Mouse (Mus musculus): ENCODE measurements around the gene Myo1e. TPM values are rescaled to one million over a fixed set of nuclear protein-coding genes. Genes with fewer than 3 reads are reported as not detected.

Gene Myo1e
- polyA plus RNA-seq (2014; fragmentation: Nextera tagmentation; extraction: Ambion mirVana), result 10.5 and 11.1 TPM in 2 replicates

GRCm38 (mm10) chr9:70207151-70207831 lies at the start of gene Myo1e:
TSS of gene Myo1e (plus strand) at chr9:70207350.
- Histone ChIP-seq H3K9me3 (ENCODE audit: control insufficient read depth, low read length) (no peaks in the 10 kb centered on the region), H3K9ac (ENCODE audit: low read length) (peak within 1 kb of the TSS; percentile 63), H3K36me3 (ENCODE audit: control insufficient read depth, insufficient read depth, low read length) (no peaks in the 10 kb centered on the region), H3K4me1 (replicated peaks; ENCODE audit: control insufficient read depth, insufficient read depth, low read length) (peaks cover 4% of the 10 kb centered on the region; the same call in 1 of the 2 replicates), H3K27me3 (ENCODE audit: control insufficient read depth, insufficient read depth, low read length) (peaks cover 2% of the 10 kb centered on the region; the same call in 1 of the 2 replicates), H3K27ac (ENCODE audit: low read depth, low read length) (no peak within 1 kb of the TSS), H3K4me3 (ENCODE audit: low read depth, low read length) (peak within 1 kb of the TSS; percentile 63), H3K4me2 (ENCODE audit: low read depth, low read length, severe bottlenecking) (peak within 1 kb of the TSS; percentile 97)
- DNase-seq (ENCODE audit: low spot score), result peak; percentile 87
- peak; percentile 95 for ATAC-seq (replicated peaks; ENCODE audit: low FRiP score)
- under 1% methylated on average over 43 of the region's 43 CpGs for WGBS

- H3K27ac ChIP-seq (ENCODE audit: low read depth, low read length), result no peak overlapping the region
- H3K4me2 ChIP-seq (ENCODE audit: low read depth, low read length, severe bottlenecking), result no peak overlapping the region
- DNase-seq (ENCODE audit: low spot score) (no peak), ATAC-seq (replicated peaks; ENCODE audit: low FRiP score) (no peak)
- no peaks in the 10 kb centered on the region for H3K27me3 ChIP-seq (ENCODE audit: control insufficient read depth, insufficient read depth, low read length)
- no peaks in the 10 kb centered on the region for H3K4me1 ChIP-seq (replicated peaks; ENCODE audit: control insufficient read depth, insufficient read depth, low read length)
- whole genome bisulfite sequencing, result 81% methylated on average over 10 of the region's 10 CpGs
- H3K4me3 ChIP-seq (ENCODE audit: low read depth, low read length), result no peak overlapping the region
- H3K36me3 ChIP-seq (ENCODE audit: control insufficient read depth, insufficient read depth, low read length), result no peaks in the 10 kb centered on the region
- H3K9ac ChIP-seq (ENCODE audit: low read length), result no peak overlapping the region
- H3K9me3 ChIP-seq (ENCODE audit: control insufficient read depth, low read length), result no peaks in the 10 kb centered on the region
Measured at GRCm38 (mm10) chr9:70160071-70160470, 47.1 kb upstream of the Myo1e start.

GRCm38 (mm10) chr9:70168973-70169372 lies 38.2 kb upstream of the Myo1e start:
- 83% methylated on average over 7 of the region's 7 CpGs for WGBS
- H3K36me3 ChIP-seq (ENCODE audit: control insufficient read depth, insufficient read depth, low read length), result no peaks in the 10 kb centered on the region
- no peak for ATAC-seq (replicated peaks; ENCODE audit: low FRiP score)
- no peak overlapping the region for H3K9ac ChIP-seq (ENCODE audit: low read length)
- no peak for DNase-seq (ENCODE audit: low spot score)
- H3K27ac ChIP-seq (ENCODE audit: low read depth, low read length), result no peak overlapping the region
- peaks cover under 1% of the 10 kb centered on the region; the same call in 1 of the 2 replicates for H3K4me1 ChIP-seq (replicated peaks; ENCODE audit: control insufficient read depth, insufficient read depth, low read length)
- no peaks in the 10 kb centered on the region; the same call in 1 of the 2 replicates for H3K9me3 ChIP-seq (ENCODE audit: control insufficient read depth, low read length)
- H3K4me2 ChIP-seq (ENCODE audit: low read depth, low read length, severe bottlenecking), result no peak overlapping the region
- no peaks in the 10 kb centered on the region for H3K27me3 ChIP-seq (ENCODE audit: control insufficient read depth, insufficient read depth, low read length)
- no peak overlapping the region for H3K4me3 ChIP-seq (ENCODE audit: low read depth, low read length)

GRCm38 (mm10) chr9:70174291-70174848 lies 32.8 kb upstream of the Myo1e start:
- no peaks in the 10 kb centered on the region for H3K36me3 ChIP-seq (ENCODE audit: control insufficient read depth, insufficient read depth, low read length)
- H3K9ac ChIP-seq (ENCODE audit: low read length), result peak overlapping the region; percentile 32
- DNase-seq (ENCODE audit: low spot score) (peak; percentile 52), ATAC-seq (replicated peaks; ENCODE audit: low FRiP score) (no peak)
- H3K4me3 ChIP-seq (ENCODE audit: low read depth, low read length), result no peak overlapping the region
- no peak overlapping the region for H3K4me2 ChIP-seq (ENCODE audit: low read depth, low read length, severe bottlenecking)
- H3K4me1 ChIP-seq (replicated peaks; ENCODE audit: control insufficient read depth, insufficient read depth, low read length), result peaks cover 10% of the 10 kb centered on the region
- H3K9me3 ChIP-seq (ENCODE audit: control insufficient read depth, low read length), result no peaks in the 10 kb centered on the region
- 31% methylated on average over 4 of the region's 4 CpGs for WGBS
- no peaks in the 10 kb centered on the region for H3K27me3 ChIP-seq (ENCODE audit: control insufficient read depth, insufficient read depth, low read length)
- H3K27ac ChIP-seq (ENCODE audit: low read depth, low read length), result peak overlapping the region; percentile 63

GRCm38 (mm10) chr9:70174896-70175295 lies 32.3 kb upstream of the Myo1e start:
- Histone ChIP-seq H3K27me3 (ENCODE audit: control insufficient read depth, insufficient read depth, low read length) (no peaks in the 10 kb centered on the region), H3K4me1 (replicated peaks; ENCODE audit: control insufficient read depth, insufficient read depth, low read length) (peaks cover 10% of the 10 kb centered on the region), H3K36me3 (ENCODE audit: control insufficient read depth, insufficient read depth, low read length) (no peaks in the 10 kb centered on the region), H3K27ac (ENCODE audit: low read depth, low read length) (peak overlapping the region; percentile 63), H3K4me3 (ENCODE audit: low read depth, low read length) (no peak overlapping the region), H3K4me2 (ENCODE audit: low read depth, low read length, severe bottlenecking) (no peak overlapping the region), H3K9ac (ENCODE audit: low read length) (no peak overlapping the region; the same call in 1 of the 2 replicates), H3K9me3 (ENCODE audit: control insufficient read depth, low read length) (no peaks in the 10 kb centered on the region)
- ATAC-seq (replicated peaks; ENCODE audit: low FRiP score) (no peak; the same call in 1 of the 2 replicates), DNase-seq (ENCODE audit: low spot score) (no peak)
- WGBS, result 21% methylated on average over 6 of the region's 6 CpGs

- no peak for ATAC-seq (replicated peaks; ENCODE audit: low FRiP score)
- Histone ChIP-seq H3K27ac (ENCODE audit: low read depth, low read length) (no peak overlapping the region), H3K4me3 (ENCODE audit: low read depth, low read length) (no peak overlapping the region), H3K4me2 (ENCODE audit: low read depth, low read length, severe bottlenecking) (no peak overlapping the region), H3K9me3 (ENCODE audit: control insufficient read depth, low read length) (no peaks in the 10 kb centered on the region), H3K27me3 (ENCODE audit: control insufficient read depth, insufficient read depth, low read length) (no peaks in the 10 kb centered on the region), H3K9ac (ENCODE audit: low read length) (no peak overlapping the region), H3K4me1 (replicated peaks; ENCODE audit: control insufficient read depth, insufficient read depth, low read length) (peaks cover 10% of the 10 kb centered on the region), H3K36me3 (ENCODE audit: control insufficient read depth, insufficient read depth, low read length) (no peaks in the 10 kb centered on the region)
- no peak for DNase-seq (ENCODE audit: low spot score)
- 80% methylated on average over 3 of the region's 3 CpGs for WGBS
Measured at GRCm38 (mm10) chr9:70176291-70176690, 30.9 kb upstream of the Myo1e start.

- no peak overlapping the region for H3K9ac ChIP-seq (ENCODE audit: low read length)
- peak overlapping the region; percentile 14; the same call in 1 of the 2 replicates for H3K27ac ChIP-seq (ENCODE audit: low read depth, low read length)
- DNase-seq (ENCODE audit: low spot score), result no peak
- H3K4me2 ChIP-seq (ENCODE audit: low read depth, low read length, severe bottlenecking), result no peak overlapping the region
- H3K4me3 ChIP-seq (ENCODE audit: low read depth, low read length), result no peak overlapping the region
- no peaks in the 10 kb centered on the region for H3K36me3 ChIP-seq (ENCODE audit: control insufficient read depth, insufficient read depth, low read length)
- 37% methylated on average over 12 of the region's 12 CpGs for WGBS
- H3K9me3 ChIP-seq (ENCODE audit: control insufficient read depth, low read length), result no peaks in the 10 kb centered on the region
- peak; percentile 58; the same call in 1 of the 2 replicates for ATAC-seq (replicated peaks; ENCODE audit: low FRiP score)
- H3K4me1 ChIP-seq (replicated peaks; ENCODE audit: control insufficient read depth, insufficient read depth, low read length), result no peaks in the 10 kb centered on the region; the same call in 1 of the 2 replicates
- H3K27me3 ChIP-seq (ENCODE audit: control insufficient read depth, insufficient read depth, low read length), result no peaks in the 10 kb centered on the region
Measured at GRCm38 (mm10) chr9:70181719-70182118, 25.4 kb upstream of the Myo1e start.

GRCm38 (mm10) chr9:70182639-70183038 lies 24.5 kb upstream of the Myo1e start:
- Histone ChIP-seq H3K9ac (ENCODE audit: low read length) (no peak overlapping the region), H3K4me3 (ENCODE audit: low read depth, low read length) (no peak overlapping the region), H3K4me1 (replicated peaks; ENCODE audit: control insufficient read depth, insufficient read depth, low read length) (no peaks in the 10 kb centered on the region; the same call in 1 of the 2 replicates), H3K27me3 (ENCODE audit: control insufficient read depth, insufficient read depth, low read length) (no peaks in the 10 kb centered on the region), H3K27ac (ENCODE audit: low read depth, low read length) (no peak overlapping the region), H3K36me3 (ENCODE audit: control insufficient read depth, insufficient read depth, low read length) (no peaks in the 10 kb centered on the region), H3K4me2 (ENCODE audit: low read depth, low read length, severe bottlenecking) (no peak overlapping the region), H3K9me3 (ENCODE audit: control insufficient read depth, low read length) (no peaks in the 10 kb centered on the region)
- ATAC-seq (replicated peaks; ENCODE audit: low FRiP score) (no peak), DNase-seq (ENCODE audit: low spot score) (no peak)
- 27% methylated on average over 7 of the region's 7 CpGs for WGBS

All from forebrain, embryonic 11.5 days (tissue).